Mouse (Mus musculus) gastrocnemius, postnatal 36 days (tissue): ENCODE results near the gene Abcb4. TPM values are rescaled to one million over a fixed set of nuclear protein-coding genes. Genes with fewer than 3 reads are reported as not detected.
"Not testable (repeated sequence)": the region's sequence is repeated elsewhere in the genome, so short reads cannot be mapped to it uniquely, and the experiment has no call there.

Experiments used
- DNase-seq, 2 experiments: peaks; one replicate each; pipeline ENCODE4 v3.0.0; 2022
- intact Hi-C: fragments of 180-260 bp; cut with DNase I; formaldehyde crosslinking; loops from one replicate; pipeline ENCODE4 v1.15.1; 2025
- total RNA-seq, 2 experiments: library from RNA; stranded (reverse); gene quantifications; 2 replicates each; pipeline ENCODE4 v1.2.3; 2021

Gene Abcb4
- total RNA-seq, 2 experiments from 2014 or later = 70.1 to 78.3 TPM

GRCm38 (mm10) chr5:8902141-8902817 is 8.8 kb downstream of the Abcb4 start:
- DNase-seq = no peak
- intact Hi-C loops = no loop called here

- intact Hi-C loops = no loop called here
- DNase-seq = no peak
These were observed 11.0 kb downstream of the Abcb4 start for GRCm38 (mm10) chr5:8904539-8904938.

DNA sequence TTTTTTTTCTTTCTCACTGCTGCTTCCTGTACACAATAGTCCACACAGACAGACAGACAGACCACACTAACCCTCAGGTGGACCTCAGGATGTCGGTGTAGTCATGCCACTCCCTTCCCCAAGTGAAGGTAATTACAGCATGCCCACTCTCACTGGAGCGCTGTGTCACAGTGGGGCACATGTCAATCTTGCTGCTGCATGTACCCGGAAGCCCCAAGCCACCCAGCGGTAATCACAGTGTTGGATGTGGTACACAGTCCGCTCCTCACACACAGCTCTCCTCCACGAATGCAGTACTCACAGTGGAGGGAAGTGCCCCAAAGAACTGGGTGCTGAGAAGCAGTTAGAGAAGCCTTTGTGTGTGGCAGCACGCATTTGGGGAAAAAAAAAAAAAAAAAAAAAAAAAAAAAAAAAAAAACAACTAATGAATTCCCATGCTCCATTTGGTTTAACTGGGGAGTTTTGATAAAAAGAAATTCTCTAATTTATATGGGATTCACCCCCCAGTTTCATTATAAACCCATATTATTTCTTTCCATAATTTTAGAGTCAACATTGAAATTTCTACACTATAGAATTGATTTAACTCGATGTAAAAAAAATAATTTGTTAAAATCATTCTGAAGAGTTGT is 18.2 kb downstream of the Abcb4 start:
- intact Hi-C loops = no loop called here

DNA sequence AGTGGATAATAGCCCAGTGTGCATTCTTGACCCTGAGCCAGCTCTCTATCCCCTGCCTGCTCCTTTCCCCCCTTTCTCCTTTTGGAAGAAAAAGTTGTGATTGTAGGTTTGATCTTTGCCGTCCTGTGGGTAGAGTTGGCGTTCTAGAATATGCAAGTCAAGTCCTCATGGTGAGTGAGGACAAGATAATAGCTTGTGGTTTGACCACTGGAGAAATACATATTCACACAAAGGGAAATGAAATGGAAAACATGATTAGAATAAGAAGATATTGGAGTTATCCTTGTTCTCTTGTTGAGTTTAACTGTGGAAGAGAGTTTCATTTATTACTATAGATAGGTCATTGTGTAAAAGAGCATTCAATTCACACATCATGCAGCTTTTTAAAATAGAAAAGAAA is 22.9 kb downstream of the Abcb4 start:
- intact Hi-C loops = no loop called here
- no peak for DNase-seq

More for the DNA sequence above, 18.2 kb downstream of the Abcb4 start:
- no peak for DNase-seq

DNA sequence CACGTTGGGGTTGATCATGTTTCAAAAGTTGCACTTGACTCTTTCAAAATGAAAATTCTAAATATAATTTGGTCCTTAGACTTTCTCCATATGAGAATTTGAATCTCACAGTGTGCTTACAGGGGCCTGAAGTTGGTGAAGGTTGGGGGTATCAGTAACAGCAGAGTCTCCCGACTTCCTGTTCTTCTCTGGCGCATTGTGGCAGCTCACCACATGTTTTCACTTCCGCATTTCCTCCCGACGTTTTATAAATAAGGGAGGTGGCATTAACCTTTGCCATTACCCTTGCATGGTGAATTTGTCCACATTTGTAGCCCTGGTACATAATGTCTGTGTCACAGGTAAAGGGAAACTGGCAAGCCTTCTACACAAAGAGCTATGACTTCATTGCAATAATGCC is 23.6 kb downstream of the Abcb4 start:
- intact Hi-C loops = no loop called here
- DNase-seq = no peak

DNA sequence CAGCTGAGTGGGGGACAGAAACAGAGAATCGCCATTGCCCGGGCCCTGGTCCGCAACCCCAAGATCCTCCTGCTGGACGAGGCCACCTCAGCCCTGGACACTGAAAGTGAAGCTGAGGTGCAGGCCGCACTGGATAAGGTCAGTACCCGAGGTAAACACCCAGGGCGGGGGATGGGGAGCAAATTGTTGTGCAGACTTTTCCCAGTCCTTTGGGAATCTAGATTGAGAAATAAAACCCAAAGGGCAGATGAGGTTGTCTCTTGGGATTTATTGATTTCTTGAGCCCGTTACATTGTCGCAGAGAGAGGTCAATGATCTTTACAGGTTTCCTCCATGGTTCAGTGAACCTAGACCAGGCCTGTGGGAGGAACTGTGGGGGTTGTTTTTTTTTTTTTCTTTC is 34.9 kb downstream of the Abcb4 start:
- intact Hi-C loops = no loop called here
- no peak for DNase-seq

DNA sequence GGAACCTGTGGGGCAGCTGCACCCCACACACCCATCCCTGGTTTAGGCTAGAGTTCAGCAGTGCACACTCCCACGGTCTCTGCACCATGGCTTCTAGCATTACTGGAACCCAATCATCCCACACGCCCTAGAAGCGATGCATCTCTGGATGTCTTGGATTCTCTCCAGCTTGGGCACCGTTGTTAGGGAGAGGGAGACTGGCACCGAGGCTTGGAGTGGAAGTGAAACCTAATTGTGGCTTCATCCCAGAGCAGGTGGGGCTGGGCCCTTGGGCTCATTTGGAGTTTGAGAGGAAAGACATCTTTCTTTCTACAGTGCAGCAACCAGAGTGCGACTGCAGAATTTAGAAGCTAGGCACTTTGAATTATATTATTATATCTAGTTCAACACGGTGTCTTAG is 44.4 kb downstream of the Abcb4 start:
- DNase-seq = no peak
- intact Hi-C loops = no loop called here

GRCm38 (mm10) chr5:8941266-8941665 is 47.7 kb downstream of the Abcb4 start:
- intact Hi-C loops = loop anchor here (10.0 kb wide), 1 partner anchor 114 kb away; no protein-coding TSS in a partner anchor
- DNase-seq = not testable (repeated sequence)

GRCm38 (mm10) chr5:8943836-8944235 is 50.3 kb downstream of the Abcb4 start:
- intact Hi-C loops = loop anchor here (10.0 kb wide), 1 partner anchor 111 kb away; no protein-coding TSS in a partner anchor
- peak in 1 of 2 experiments; percentile 17 for DNase-seq

GRCm38 (mm10) chr5:8947423-8948110 is 54.0 kb downstream of the Abcb4 start:
- intact Hi-C loops = loop anchor here (10.0 kb wide), 1 partner anchor 107 kb away; no protein-coding TSS in a partner anchor

DNA sequence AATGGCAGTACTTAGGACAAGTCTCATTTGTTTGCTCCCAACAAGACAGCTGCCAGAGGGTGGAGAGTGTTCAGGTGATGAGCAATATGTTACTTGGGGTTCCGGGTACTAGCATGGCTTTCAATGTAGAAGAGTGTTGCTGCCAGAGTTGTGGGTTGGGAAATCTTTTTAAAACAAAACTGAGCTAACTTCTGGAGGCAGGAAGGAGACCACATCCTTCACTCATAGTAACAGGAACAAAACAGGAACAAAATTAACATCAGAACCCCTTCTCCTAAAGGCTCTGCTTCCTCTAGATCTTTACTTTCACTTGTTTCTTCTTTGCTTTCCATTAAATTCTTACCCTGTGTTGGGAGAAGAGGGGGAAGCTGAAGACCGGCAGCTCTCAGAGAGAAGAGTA is 60.1 kb downstream of the Abcb4 start:
- DNase-seq = no peak
- intact Hi-C loops = no loop called here

More at GRCm38 (mm10) chr5:8947423-8948110, 54.0 kb downstream of the Abcb4 start:
- no peak for DNase-seq

GRCm38 (mm10) chr5:8955544-8955943 is 62.0 kb downstream of the Abcb4 start:
- intact Hi-C loops = no loop called here
- no peak for DNase-seq

GRCm38 (mm10) chr5:8960534-8960933 is 67.0 kb downstream of the Abcb4 start:
- intact Hi-C loops = no loop called here
- DNase-seq = no peak

DNA sequence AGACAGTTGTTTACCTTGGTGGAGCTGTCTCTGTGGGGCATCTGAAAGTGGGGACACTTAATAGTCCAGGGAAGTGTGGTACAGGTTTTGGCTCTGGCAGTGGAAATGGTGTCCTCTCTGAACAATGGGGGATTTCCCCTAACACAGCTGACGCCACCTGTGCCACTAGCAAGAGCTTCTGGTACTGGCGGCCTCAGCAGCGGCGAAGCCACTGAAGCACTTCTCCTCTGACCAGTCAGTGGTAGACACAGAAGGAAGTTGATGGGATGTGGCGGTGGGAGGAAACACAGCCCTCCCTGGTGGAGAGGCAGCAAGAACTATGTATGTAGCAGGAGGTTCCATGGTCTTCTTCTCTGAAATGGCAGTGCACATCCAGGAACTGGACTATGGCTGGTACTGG is 71.0 kb downstream of the Abcb4 start:
- intact Hi-C loops = no loop called here

GRCm38 (mm10) chr5:8970694-8971093 is 77.2 kb downstream of the Abcb4 start:
- no peak for DNase-seq
- intact Hi-C loops = no loop called here

More for the DNA sequence above, 71.0 kb downstream of the Abcb4 start:
- DNase-seq = no peak

- DNase-seq = no peak
- intact Hi-C loops = no loop called here
These were observed 78.8 kb downstream of the Abcb4 start for GRCm38 (mm10) chr5:8972355-8972754.

- DNase-seq = no peak
- intact Hi-C loops = no loop called here
These were observed 81.2 kb downstream of the Abcb4 start for GRCm38 (mm10) chr5:8974721-8975120.

GRCm38 (mm10) chr5:8985470-8985869 is 92.0 kb downstream of the Abcb4 start:
- intact Hi-C loops = no loop called here
- DNase-seq = no peak

- no peak for DNase-seq
- intact Hi-C loops = no loop called here
These were observed 94.4 kb downstream of the Abcb4 start for GRCm38 (mm10) chr5:8987925-8988324.

GRCm38 (mm10) chr5:8990526-8990925 is 97.0 kb downstream of the Abcb4 start:
- no peak for DNase-seq
- intact Hi-C loops = no loop called here

- DNase-seq = no peak
- intact Hi-C loops = no loop called here
These were observed 98.1 kb downstream of the Abcb4 start for GRCm38 (mm10) chr5:8991626-8992025.
